Mouse (Mus musculus) neural tube, embryonic 15.5 days (tissue): ENCODE results near the gene Dab1. TPM values are rescaled to one million over a fixed set of nuclear protein-coding genes. Genes with fewer than 3 reads are reported as not detected.

Source experiments
- ATAC-seq: fragments of 200-750 bp; cut with Nextera tagmentation; 2 replicates; pipeline ENCODE4 v1.8.0; 2017; ENCODE audit warnings: mild to moderate bottlenecking, moderate TSS enrichment, moderate library complexity; ENCODE audit not compliant: low FRiP score
- H3K27ac ChIP-seq: fragments of 300-500 bp; sonication (generic); replicated peaks from 2 replicates; pipeline ENCODE4 v1.5.1; 2015; ENCODE audit warnings: mild to moderate bottlenecking, inconsistent platforms
- H3K27me3 ChIP-seq: fragments of 300-500 bp; sonication (generic); replicated peaks from 2 replicates; pipeline ENCODE4 v1.6.1; 2015; ENCODE audit warnings: inconsistent platforms
- H3K36me3 ChIP-seq: fragments of 300-500 bp; sonication (generic); 2 replicates; pipeline ENCODE4 v1.6.1; 2015; ENCODE audit warnings: inconsistent platforms
- H3K4me1 ChIP-seq: fragments of 300-500 bp; sonication (generic); 2 replicates; pipeline ENCODE4 v1.6.1; 2015; ENCODE audit warnings: inconsistent platforms
- H3K4me2 ChIP-seq: fragments of 300-500 bp; sonication (generic); 2 replicates; pipeline ENCODE4 v1.6.1; 2015; ENCODE audit warnings: inconsistent platforms, mild to moderate bottlenecking, moderate library complexity
- H3K4me3 ChIP-seq: fragments of 300-500 bp; sonication (generic); replicated peaks from 2 replicates; pipeline ENCODE4 v1.5.1; 2015; ENCODE audit warnings: mild to moderate bottlenecking, inconsistent platforms
- H3K9ac ChIP-seq: fragments of 300-500 bp; sonication (generic); replicated peaks from 2 replicates; pipeline ENCODE4 v1.6.1; 2015; ENCODE audit warnings: mild to moderate bottlenecking, inconsistent platforms
- H3K9me3 ChIP-seq: fragments of 300-500 bp; sonication (generic); replicated peaks from 2 replicates; pipeline ENCODE4 v1.6.1; 2016; ENCODE audit warnings: inconsistent platforms
- WGBS: fragments of 180-500 bp; shearing (Covaris S2); methylation state at CpG from one replicate; pipeline ENCODE4 v1.1.7; 2015; ENCODE audit warnings: mixed read lengths; 5-methylcytosine and 5-hydroxymethylcytosine counted together
- polyA plus RNA-seq: library from polyadenylated mRNA; unstranded; fragments of >200 nt; fragmentation: Nextera tagmentation; extraction: Ambion mirVana; gene quantifications from 2 replicates; pipeline ENCODE4 v1.2.1, GENCODE M21; 2015

The Dab1 gene
- polyA plus RNA-seq, 1 experiment from 2014 or later = 57.9 TPM

DNA sequence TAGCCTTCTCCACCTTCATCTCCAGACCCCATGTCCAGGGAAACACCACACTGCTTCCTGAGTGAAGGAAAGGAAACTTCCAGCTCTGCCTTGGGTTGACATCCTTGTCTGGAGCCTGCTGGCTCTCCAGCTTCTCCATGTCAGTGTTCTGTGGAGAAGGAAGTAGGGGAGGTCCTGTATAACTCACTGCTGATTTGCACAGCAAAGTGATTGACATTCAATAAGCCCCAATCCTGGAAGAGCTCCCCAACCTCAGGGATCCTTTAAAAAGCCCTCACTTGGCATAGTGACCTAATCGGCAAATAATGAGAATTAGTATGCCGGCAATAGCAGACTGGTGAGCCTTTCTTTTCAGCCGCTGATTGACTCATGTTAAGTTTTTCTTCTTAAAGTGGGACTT lies 138.1 kb downstream of the Dab1 start:
- Histone ChIP-seq H3K27me3 (no peaks in the 10 kb centered on the region), H3K4me2 (no peak overlapping the region), H3K4me3 (no peak overlapping the region), H3K9ac (no peak overlapping the region), H3K27ac (no peak overlapping the region), H3K36me3 (no peaks in the 10 kb centered on the region), H3K9me3 (no peaks in the 10 kb centered on the region), H3K4me1 (peaks cover 3% of the 10 kb centered on the region; the same call in 1 of the 2 replicates)
- ATAC-seq = no peak
- WGBS = 33% methylated on average over 3 of the region's 3 CpGs

- Histone ChIP-seq H3K9me3 (no peaks in the 10 kb centered on the region), H3K4me2 (no peak overlapping the region), H3K9ac (no peak overlapping the region), H3K4me1 (no peaks in the 10 kb centered on the region), H3K27me3 (no peaks in the 10 kb centered on the region), H3K36me3 (no peaks in the 10 kb centered on the region), H3K4me3 (no peak overlapping the region), H3K27ac (no peak overlapping the region)
- WGBS = 90% methylated on average over 11 of the region's 11 CpGs
- no peak for ATAC-seq
These were observed 143.3 kb downstream of the Dab1 start for GRCm38 (mm10) chr4:103762416-103762815.

GRCm38 (mm10) chr4:103775712-103776111 lies 156.6 kb downstream of the Dab1 start:
- ATAC-seq = no peak
- WGBS = 78% methylated on average over 4 of the region's 4 CpGs
- Histone ChIP-seq H3K4me3 (no peak overlapping the region), H3K9ac (no peak overlapping the region), H3K36me3 (no peaks in the 10 kb centered on the region), H3K27ac (no peak overlapping the region), H3K4me2 (no peak overlapping the region), H3K27me3 (no peaks in the 10 kb centered on the region), H3K4me1 (no peaks in the 10 kb centered on the region), H3K9me3 (no peaks in the 10 kb centered on the region)

- H3K4me1 ChIP-seq = peaks cover 6% of the 10 kb centered on the region; the same call in 1 of the 2 replicates
- no peaks in the 10 kb centered on the region for H3K9me3 ChIP-seq
- no peak overlapping the region for H3K27ac ChIP-seq
- no peak overlapping the region for H3K9ac ChIP-seq
- 47% methylated on average over 4 of the region's 4 CpGs for WGBS
- no peaks in the 10 kb centered on the region for H3K36me3 ChIP-seq
- no peak for ATAC-seq
- no peak overlapping the region for H3K4me2 ChIP-seq
- no peaks in the 10 kb centered on the region for H3K27me3 ChIP-seq
- H3K4me3 ChIP-seq = no peak overlapping the region
These were observed 162.2 kb downstream of the Dab1 start for GRCm38 (mm10) chr4:103781398-103781797.

- no peak for ATAC-seq
- H3K4me3 ChIP-seq = no peak overlapping the region
- WGBS = 88% methylated on average over 7 of the region's 7 CpGs
- H3K4me1 ChIP-seq = peaks cover 6% of the 10 kb centered on the region; the same call in 1 of the 2 replicates
- no peaks in the 10 kb centered on the region for H3K27me3 ChIP-seq
- no peak overlapping the region for H3K9ac ChIP-seq
- H3K9me3 ChIP-seq = no peaks in the 10 kb centered on the region
- no peak overlapping the region for H3K4me2 ChIP-seq
- no peaks in the 10 kb centered on the region for H3K36me3 ChIP-seq
- H3K27ac ChIP-seq = no peak overlapping the region
These were observed 164.5 kb downstream of the Dab1 start for GRCm38 (mm10) chr4:103783561-103784247.

- H3K4me3 ChIP-seq = no peak overlapping the region
- 79% methylated on average over 8 of the region's 8 CpGs for WGBS
- H3K9me3 ChIP-seq = no peaks in the 10 kb centered on the region
- H3K9ac ChIP-seq = no peak overlapping the region
- H3K36me3 ChIP-seq = no peaks in the 10 kb centered on the region
- peaks cover 5% of the 10 kb centered on the region; the same call in 1 of the 2 replicates for H3K4me1 ChIP-seq
- H3K4me2 ChIP-seq = no peak overlapping the region
- H3K27ac ChIP-seq = no peak overlapping the region
- no peaks in the 10 kb centered on the region for H3K27me3 ChIP-seq
- ATAC-seq = no peak
These were observed 174.6 kb downstream of the Dab1 start for GRCm38 (mm10) chr4:103793589-103794312.

GRCm38 (mm10) chr4:103796416-103796815 lies 177.3 kb downstream of the Dab1 start:
- ATAC-seq = no peak; the same call in 1 of the 2 replicates
- Histone ChIP-seq H3K27ac (no peak overlapping the region), H3K27me3 (no peaks in the 10 kb centered on the region), H3K4me2 (no peak overlapping the region), H3K9ac (no peak overlapping the region), H3K36me3 (no peaks in the 10 kb centered on the region), H3K4me3 (no peak overlapping the region), H3K9me3 (no peaks in the 10 kb centered on the region), H3K4me1 (peaks cover 5% of the 10 kb centered on the region; the same call in 1 of the 2 replicates)
- WGBS = 59% methylated on average over 6 of the region's 6 CpGs

GRCm38 (mm10) chr4:103802439-103802838 lies 183.3 kb downstream of the Dab1 start:
- no peaks in the 10 kb centered on the region for H3K36me3 ChIP-seq
- H3K4me3 ChIP-seq = no peak overlapping the region
- no peak overlapping the region for H3K4me2 ChIP-seq
- WGBS = 84% methylated on average over 4 of the region's 4 CpGs
- no peak overlapping the region for H3K27ac ChIP-seq
- no peaks in the 10 kb centered on the region for H3K27me3 ChIP-seq
- ATAC-seq = no peak
- no peak overlapping the region for H3K9ac ChIP-seq
- no peaks in the 10 kb centered on the region for H3K4me1 ChIP-seq
- H3K9me3 ChIP-seq = no peaks in the 10 kb centered on the region

DNA sequence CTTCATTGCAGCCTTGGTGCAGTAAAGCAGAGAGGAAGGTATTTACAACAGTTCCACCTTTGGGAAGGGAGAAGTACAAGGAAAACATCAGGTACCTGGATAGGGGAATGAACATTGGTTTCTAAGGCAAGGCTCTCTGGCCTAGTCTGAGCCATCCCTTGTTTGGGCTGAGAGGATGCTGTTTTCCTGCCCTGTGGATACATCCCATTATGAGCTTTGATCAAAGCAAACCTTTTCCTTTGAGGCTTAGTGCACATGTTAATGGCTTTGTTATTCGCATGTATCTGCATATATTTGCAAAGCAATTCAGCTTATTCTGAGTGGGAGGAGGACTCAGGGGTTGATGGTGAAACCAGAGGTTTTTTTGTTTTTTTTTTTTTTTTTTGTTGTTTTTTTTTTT lies 185.3 kb downstream of the Dab1 start:
- 25% methylated on average over 1 of the region's 1 CpGs for WGBS

GRCm38 (mm10) chr4:103822669-103823068 lies 203.5 kb downstream of the Dab1 start:
- no peak overlapping the region for H3K4me2 ChIP-seq
- H3K27me3 ChIP-seq = no peaks in the 10 kb centered on the region
- WGBS = 70% methylated on average over 4 of the region's 4 CpGs
- no peak for ATAC-seq
- H3K36me3 ChIP-seq = no peaks in the 10 kb centered on the region
- no peak overlapping the region for H3K4me3 ChIP-seq
- H3K4me1 ChIP-seq = no peaks in the 10 kb centered on the region
- H3K9me3 ChIP-seq = no peaks in the 10 kb centered on the region
- H3K27ac ChIP-seq = no peak overlapping the region
- no peak overlapping the region for H3K9ac ChIP-seq

More for the DNA sequence above, 185.3 kb downstream of the Dab1 start:
- no peak overlapping the region for H3K9ac ChIP-seq
- ATAC-seq = no peak
- H3K4me1 ChIP-seq = no peaks in the 10 kb centered on the region
- no peaks in the 10 kb centered on the region for H3K9me3 ChIP-seq
- no peak overlapping the region for H3K4me3 ChIP-seq
- no peaks in the 10 kb centered on the region for H3K27me3 ChIP-seq
- H3K27ac ChIP-seq = no peak overlapping the region
- H3K36me3 ChIP-seq = no peaks in the 10 kb centered on the region
- no peak overlapping the region for H3K4me2 ChIP-seq

DNA sequence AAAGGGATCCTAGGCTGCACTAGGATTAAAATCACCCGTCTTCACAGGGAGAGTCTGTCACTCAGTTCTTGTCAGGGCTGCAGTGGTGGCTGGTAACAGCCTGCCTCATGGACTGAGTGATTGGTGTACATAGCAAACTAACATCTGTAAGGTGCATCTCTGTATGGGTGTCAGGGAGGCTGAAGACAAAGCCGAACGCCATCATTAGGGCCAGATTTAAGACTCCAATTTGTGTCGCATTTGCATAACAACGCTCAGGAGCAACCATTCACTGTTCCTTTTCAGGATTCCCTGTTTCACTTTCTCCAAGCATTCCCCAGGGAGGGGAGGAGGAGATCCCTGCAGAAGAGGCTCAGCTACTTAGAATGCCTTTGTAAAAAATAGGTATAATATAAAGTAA lies 219.2 kb downstream of the Dab1 start:
- no peak overlapping the region for H3K27ac ChIP-seq
- H3K4me2 ChIP-seq = peak overlapping the region; percentile 3; the same call in 1 of the 2 replicates
- H3K36me3 ChIP-seq = no peaks in the 10 kb centered on the region
- H3K4me1 ChIP-seq = no peaks in the 10 kb centered on the region; the same call in 1 of the 2 replicates
- no peak overlapping the region for H3K4me3 ChIP-seq
- no peak overlapping the region for H3K9ac ChIP-seq
- ATAC-seq = no peak
- no peaks in the 10 kb centered on the region for H3K9me3 ChIP-seq
- WGBS = 12% methylated on average over 5 of the region's 5 CpGs
- no peaks in the 10 kb centered on the region for H3K27me3 ChIP-seq

DNA sequence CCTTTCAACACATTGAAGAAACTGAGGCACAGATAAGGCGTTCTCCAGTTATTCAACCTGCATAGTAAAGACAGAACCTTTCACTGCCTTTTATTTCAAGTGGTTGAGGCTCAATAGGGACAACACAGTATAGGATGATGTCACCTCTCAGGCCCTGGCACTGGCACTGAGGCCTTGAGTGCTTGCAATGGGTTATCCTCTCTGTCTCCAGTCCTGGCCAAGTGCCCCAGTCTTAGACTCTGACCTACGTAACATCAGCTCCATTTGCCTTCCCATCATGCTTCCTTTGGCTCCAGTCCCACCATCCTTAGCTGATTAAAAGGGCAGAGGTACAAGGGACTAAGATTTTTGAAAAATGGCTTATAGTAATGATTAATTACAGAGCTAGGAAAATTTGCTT lies 220.4 kb downstream of the Dab1 start:
- ATAC-seq = no peak
- no peak overlapping the region for H3K27ac ChIP-seq
- no peaks in the 10 kb centered on the region for H3K36me3 ChIP-seq
- no peak overlapping the region for H3K4me2 ChIP-seq
- H3K9me3 ChIP-seq = no peaks in the 10 kb centered on the region
- 86% methylated on average over 2 of the region's 2 CpGs for WGBS
- no peak overlapping the region for H3K4me3 ChIP-seq
- no peaks in the 10 kb centered on the region; the same call in 1 of the 2 replicates for H3K4me1 ChIP-seq
- H3K9ac ChIP-seq = no peak overlapping the region
- no peaks in the 10 kb centered on the region for H3K27me3 ChIP-seq
